Mouse (Mus musculus) intestine, embryonic 16.5 days (tissue): ENCODE data around the gene Pde4d. TPM values are rescaled to one million over a fixed set of nuclear protein-coding genes. Genes with fewer than 3 reads are reported as not detected.

Experiments used
- ATAC-seq: fragments of 200-750 bp; cut with Nextera tagmentation; 2 replicates; pipeline ENCODE4 v1.8.0; 2017; ENCODE audit warnings: moderate TSS enrichment, moderate library complexity
- H3K27ac ChIP-seq: fragments of 300-500 bp; sonication (generic); 2 replicates; pipeline ENCODE4 v1.5.1; 2014; ENCODE audit warnings: mild to moderate bottlenecking, low read length
- H3K27me3 ChIP-seq: fragments of 300-500 bp; sonication (generic); replicated peaks from 2 replicates; pipeline ENCODE4 v1.6.1; 2014; ENCODE audit warnings: low read length, control low read depth, mixed read lengths; ENCODE audit not compliant: control insufficient read depth, insufficient read depth
- H3K36me3 ChIP-seq: fragments of 300-500 bp; sonication (generic); 2 replicates; pipeline ENCODE4 v1.6.1; 2014; ENCODE audit warnings: low read length, control low read depth; ENCODE audit not compliant: control insufficient read depth, insufficient read depth
- H3K4me1 ChIP-seq: fragments of 300-500 bp; sonication (generic); 2 replicates; pipeline ENCODE4 v1.6.1; 2014; ENCODE audit warnings: low read length, control low read depth, mixed read lengths; ENCODE audit not compliant: control insufficient read depth, insufficient read depth
- H3K4me2 ChIP-seq: fragments of 300-500 bp; sonication (generic); 2 replicates; pipeline ENCODE4 v1.6.1; 2014; ENCODE audit warnings: low read depth, low read length, control low read depth
- H3K4me3 ChIP-seq: fragments of 300-500 bp; sonication (generic); 2 replicates; pipeline ENCODE4 v1.5.1; 2014; ENCODE audit warnings: mild to moderate bottlenecking, low read length
- H3K9ac ChIP-seq: fragments of 300-500 bp; sonication (generic); 2 replicates; pipeline ENCODE4 v1.6.1; 2014; ENCODE audit warnings: low read depth, low read length
- H3K9me3 ChIP-seq: fragments of 300-500 bp; sonication (generic); 2 replicates; pipeline ENCODE4 v1.6.1; 2016; ENCODE audit warnings: low read length, control low read depth; ENCODE audit not compliant: control insufficient read depth
- WGBS: fragments of 180-500 bp; shearing (Covaris S2); extraction: QIAGEN DNeasy Blood & Tissue Kit; methylation state at CpG from one replicate; pipeline ENCODE4 v1.1.7; 2014; 5-methylcytosine and 5-hydroxymethylcytosine counted together
- polyA plus RNA-seq: library from polyadenylated mRNA; unstranded; fragments of >200 nt; fragmentation: Nextera tagmentation; extraction: Ambion mirVana; gene quantifications from 2 replicates; pipeline ENCODE4 v1.2.1, GENCODE M21; 2015

The Pde4d gene
- polyA plus RNA-seq, 1 experiment from 2014 or later, result 25.3 TPM

GRCm38 (mm10) chr13:109508472-109508871 lies 1058.7 kb downstream of the Pde4d start:
- Histone ChIP-seq H3K27me3 (no peaks in the 10 kb centered on the region), H3K4me3 (no peak overlapping the region), H3K9ac (no peak overlapping the region), H3K27ac (no peak overlapping the region), H3K9me3 (no peaks in the 10 kb centered on the region), H3K4me1 (no peaks in the 10 kb centered on the region), H3K36me3 (no peaks in the 10 kb centered on the region), H3K4me2 (no peak overlapping the region)
- ATAC-seq, result peak; percentile 74
- 79% methylated on average over 4 of the region's 4 CpGs for WGBS

- Histone ChIP-seq H3K9ac (no peak overlapping the region), H3K9me3 (no peaks in the 10 kb centered on the region), H3K4me1 (no peaks in the 10 kb centered on the region), H3K27ac (no peak overlapping the region), H3K27me3 (no peaks in the 10 kb centered on the region), H3K36me3 (no peaks in the 10 kb centered on the region), H3K4me3 (no peak overlapping the region), H3K4me2 (no peak overlapping the region)
- no peak for ATAC-seq
- WGBS, result 88% methylated on average over 1 of the region's 1 CpGs
Measured at GRCm38 (mm10) chr13:109518194-109518593, 1068.4 kb downstream of the Pde4d start.

GRCm38 (mm10) chr13:109519485-109519884 lies 1069.7 kb downstream of the Pde4d start:
- no peaks in the 10 kb centered on the region for H3K36me3 ChIP-seq
- H3K4me3 ChIP-seq, result no peak overlapping the region
- no peak overlapping the region for H3K9ac ChIP-seq
- no peaks in the 10 kb centered on the region for H3K4me1 ChIP-seq
- no peak overlapping the region for H3K27ac ChIP-seq
- H3K9me3 ChIP-seq, result no peaks in the 10 kb centered on the region
- 37% methylated on average over 3 of the region's 3 CpGs for WGBS
- H3K4me2 ChIP-seq, result no peak overlapping the region
- H3K27me3 ChIP-seq, result no peaks in the 10 kb centered on the region
- no peak for ATAC-seq

GRCm38 (mm10) chr13:109519966-109520646 lies 1070.4 kb downstream of the Pde4d start:
- Histone ChIP-seq H3K4me2 (no peak overlapping the region), H3K27ac (no peak overlapping the region), H3K36me3 (no peaks in the 10 kb centered on the region), H3K9ac (no peak overlapping the region), H3K4me1 (no peaks in the 10 kb centered on the region), H3K4me3 (no peak overlapping the region), H3K27me3 (no peaks in the 10 kb centered on the region), H3K9me3 (no peaks in the 10 kb centered on the region)
- 91% methylated on average over 2 of the region's 2 CpGs for WGBS
- no peak for ATAC-seq

- Histone ChIP-seq H3K36me3 (no peaks in the 10 kb centered on the region), H3K4me1 (no peaks in the 10 kb centered on the region), H3K27ac (no peak overlapping the region), H3K9me3 (no peaks in the 10 kb centered on the region), H3K4me3 (no peak overlapping the region), H3K27me3 (no peaks in the 10 kb centered on the region), H3K4me2 (no peak overlapping the region), H3K9ac (no peak overlapping the region)
- ATAC-seq, result no peak
- WGBS, result 62% methylated on average over 3 of the region's 3 CpGs
Measured at GRCm38 (mm10) chr13:109533838-109534523, 1084.2 kb downstream of the Pde4d start.

GRCm38 (mm10) chr13:109534709-109535284 lies 1085.0 kb downstream of the Pde4d start:
- no peak for ATAC-seq
- Histone ChIP-seq H3K4me2 (no peak overlapping the region), H3K9ac (no peak overlapping the region), H3K4me3 (no peak overlapping the region), H3K27ac (no peak overlapping the region), H3K9me3 (no peaks in the 10 kb centered on the region), H3K4me1 (no peaks in the 10 kb centered on the region), H3K27me3 (no peaks in the 10 kb centered on the region), H3K36me3 (no peaks in the 10 kb centered on the region)
- 55% methylated on average over 5 of the region's 5 CpGs for WGBS

GRCm38 (mm10) chr13:109536636-109537035 lies 1086.9 kb downstream of the Pde4d start:
- H3K9me3 ChIP-seq, result no peaks in the 10 kb centered on the region
- H3K4me3 ChIP-seq, result no peak overlapping the region
- H3K9ac ChIP-seq, result no peak overlapping the region
- WGBS, result 60% methylated on average over 4 of the region's 4 CpGs
- no peaks in the 10 kb centered on the region for H3K27me3 ChIP-seq
- ATAC-seq, result no peak
- no peaks in the 10 kb centered on the region for H3K36me3 ChIP-seq
- no peak overlapping the region for H3K4me2 ChIP-seq
- H3K27ac ChIP-seq, result no peak overlapping the region
- H3K4me1 ChIP-seq, result no peaks in the 10 kb centered on the region

GRCm38 (mm10) chr13:109539371-109539770 lies 1089.6 kb downstream of the Pde4d start:
- no peaks in the 10 kb centered on the region for H3K9me3 ChIP-seq
- H3K4me1 ChIP-seq, result no peaks in the 10 kb centered on the region
- no peak for ATAC-seq
- no peak overlapping the region for H3K4me3 ChIP-seq
- no peak overlapping the region for H3K4me2 ChIP-seq
- no peak overlapping the region for H3K27ac ChIP-seq
- 61% methylated on average over 3 of the region's 3 CpGs for WGBS
- H3K27me3 ChIP-seq, result no peaks in the 10 kb centered on the region
- H3K36me3 ChIP-seq, result no peaks in the 10 kb centered on the region
- H3K9ac ChIP-seq, result no peak overlapping the region

GRCm38 (mm10) chr13:109544646-109545045 lies 1094.9 kb downstream of the Pde4d start:
- Histone ChIP-seq H3K36me3 (no peaks in the 10 kb centered on the region), H3K9me3 (no peaks in the 10 kb centered on the region), H3K27me3 (no peaks in the 10 kb centered on the region), H3K4me3 (no peak overlapping the region), H3K4me2 (no peak overlapping the region), H3K4me1 (no peaks in the 10 kb centered on the region), H3K27ac (no peak overlapping the region), H3K9ac (no peak overlapping the region)
- ATAC-seq, result no peak
- 65% methylated on average over 4 of the region's 4 CpGs for WGBS
